ENCODE assay signal across 12 mouse cellular contexts in the genomic region with DNA sequence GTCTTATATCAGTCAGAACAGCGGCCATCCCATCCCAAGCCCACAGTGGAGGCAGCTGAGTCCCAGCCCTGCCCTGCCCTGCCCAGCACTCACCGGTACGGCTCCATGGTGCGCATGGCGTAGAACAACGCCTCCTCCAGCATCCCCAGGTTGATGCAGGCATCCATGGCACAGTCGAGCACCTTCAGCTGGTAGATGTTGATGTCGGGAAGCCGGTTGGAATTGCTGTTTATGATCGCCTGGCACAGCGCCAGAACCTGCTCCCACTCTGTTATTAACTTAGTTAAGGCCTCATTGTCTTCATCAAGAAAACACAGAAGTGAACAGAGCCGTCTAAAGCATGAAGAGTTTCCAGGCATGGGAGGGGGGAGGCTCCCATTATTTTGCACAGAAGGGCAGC.
A peak's percentile ranks its signal among the peaks of the same experiment; 100 is the strongest.
DNase-seq lines count a peak whose midpoint lies in the region; ATAC-seq lines count a peak whose summit lies in the region.
"Had no signal": no experiment of that assay in that cellular context is flagged by ENCODE, and none has a peak within 500 bp of the region (broad histone marks: within the 10 kb centered on the region; RNA-seq: fewer than 3 reads in every experiment).

No protein-coding gene starts in this region.

- H3K4me1 ChIP-seq in hindbrain, embryonic 13.5 days (replicated peaks), result peaks cover 28% of the 10 kb centered on the region
- H3K4me1 ChIP-seq in hindbrain, embryonic 14.5 days (replicated peaks; ENCODE audit: control insufficient read depth, insufficient read depth, low read length), result peaks cover 9% of the 10 kb centered on the region
- peaks cover 20% of the 10 kb centered on the region for H3K4me1 ChIP-seq in forebrain, embryonic 12.5 days
- peaks cover 18% of the 10 kb centered on the region; the same call in 1 of the 2 replicates for H3K4me1 ChIP-seq in stomach, embryonic 14.5 days (ENCODE audit: control insufficient read depth, insufficient read depth, low read length)

- H3K36me3 ChIP-seq in hindbrain, embryonic 13.5 days, result no peaks in the 10 kb centered on the region
- no peaks in the 10 kb centered on the region for H3K36me3 ChIP-seq in hindbrain, embryonic 14.5 days (replicated peaks; ENCODE audit: control insufficient read depth, insufficient read depth)
- H3K36me3 ChIP-seq in forebrain, embryonic 12.5 days (replicated peaks), result no peaks in the 10 kb centered on the region
- no peaks in the 10 kb centered on the region for H3K36me3 ChIP-seq in stomach, embryonic 14.5 days (ENCODE audit: control insufficient read depth, insufficient read depth, low read length)
- H3K36me3 ChIP-seq: midbrain, embryonic 13.5 days; neural tube, embryonic 13.5 days had no signal

- no peak overlapping the region for H3K4me2 ChIP-seq in hindbrain, embryonic 13.5 days
- H3K4me2 ChIP-seq in hindbrain, embryonic 14.5 days (replicated peaks), result no peak overlapping the region
- H3K4me2 ChIP-seq in forebrain, embryonic 12.5 days, result no peak overlapping the region
- no peak overlapping the region for H3K4me2 ChIP-seq in stomach, embryonic 14.5 days (replicated peaks; ENCODE audit: low read depth, low read length)
- H3K4me2 ChIP-seq: midbrain, embryonic 13.5 days; neural tube, embryonic 13.5 days had no signal

- DNase-seq in hindbrain, embryonic 14.5 days (ENCODE audit: low spot score), result no peak
- peak; percentile 59 for DNase-seq in retina, postnatal 1 day
- DNase-seq in retina, embryonic 14.5 days (ENCODE audit: low spot score), result no peak
- no peak for DNase-seq in adrenal gland, postnatal 4 days (ENCODE audit: low spot score in 2 of 2)
- DNase-seq: gastrocnemius, postnatal 14 days; lung, postnatal 14 days had no signal

- H3K27me3 ChIP-seq in hindbrain, embryonic 13.5 days, result 0 out of 2 replicates have a peak, but pooled peaks cover 8% of the 10 kb centered on the region
- no peaks in the 10 kb centered on the region for H3K27me3 ChIP-seq in hindbrain, embryonic 14.5 days (ENCODE audit: control insufficient read depth, insufficient read depth, low read length)
- H3K27me3 ChIP-seq in forebrain, embryonic 12.5 days, result peaks cover 63% of the 10 kb centered on the region
- no peaks in the 10 kb centered on the region for H3K27me3 ChIP-seq in stomach, embryonic 14.5 days (ENCODE audit: control insufficient read depth, insufficient read depth, low read length)
- H3K27me3 ChIP-seq: neural tube, embryonic 13.5 days had no signal

- 66% methylated on average over 12 of the region's 12 CpGs for WGBS in hindbrain, embryonic 13.5 days
- 63% methylated on average over 12 of the region's 12 CpGs for WGBS in hindbrain, embryonic 14.5 days
- WGBS in forebrain, embryonic 12.5 days, result 53% methylated on average over 12 of the region's 12 CpGs
- WGBS in stomach, embryonic 14.5 days, result 52% methylated on average over 12 of the region's 12 CpGs

- H3K9me3 ChIP-seq in hindbrain, embryonic 13.5 days, result no peaks in the 10 kb centered on the region
- no peaks in the 10 kb centered on the region for H3K9me3 ChIP-seq in hindbrain, embryonic 14.5 days (ENCODE audit: control insufficient read depth, low read length)
- no peaks in the 10 kb centered on the region for H3K9me3 ChIP-seq in forebrain, embryonic 12.5 days
- H3K9me3 ChIP-seq in stomach, embryonic 14.5 days (ENCODE audit: control insufficient read depth, low read depth, low read length), result no peaks in the 10 kb centered on the region
- H3K9me3 ChIP-seq: midbrain, embryonic 13.5 days; neural tube, embryonic 13.5 days had no signal

- ATAC-seq in hindbrain, embryonic 13.5 days (ENCODE audit: low FRiP score), result 0 out of 2 replicates have a peak, but pooled peaks have one; percentile 46
- no peak for ATAC-seq in hindbrain, embryonic 14.5 days (ENCODE audit: low FRiP score)
- ATAC-seq in forebrain, embryonic 12.5 days (ENCODE audit: low FRiP score), result peak; percentile 49; the same call in 1 of the 2 replicates
- ATAC-seq in stomach, embryonic 14.5 days (ENCODE audit: insufficient number of reproducible peaks, insufficient read depth, low FRiP score, low read depth), result no peak
- ATAC-seq in erythroblast, adult 5-6 weeks (replicated peaks; ENCODE audit: low FRiP score, poor library complexity, severe bottlenecking), result no peak
- ATAC-seq: midbrain, embryonic 13.5 days had no signal

- H3K4me3 ChIP-seq in hindbrain, embryonic 13.5 days, result no peak overlapping the region
- no peak overlapping the region for H3K4me3 ChIP-seq in hindbrain, embryonic 14.5 days (replicated peaks; ENCODE audit: low read length)
- no peak overlapping the region for H3K4me3 ChIP-seq in forebrain, embryonic 12.5 days (replicated peaks)
- no peak overlapping the region for H3K4me3 ChIP-seq in stomach, embryonic 14.5 days (ENCODE audit: low read depth, low read length)
- H3K4me3 ChIP-seq: midbrain, embryonic 13.5 days; neural tube, embryonic 13.5 days had no signal

- H3K27ac ChIP-seq in hindbrain, embryonic 13.5 days, result 0 out of 2 replicates have a peak overlapping the region, but pooled peaks have one; percentile 8
- no peak overlapping the region for H3K27ac ChIP-seq in hindbrain, embryonic 14.5 days
- no peak overlapping the region for H3K27ac ChIP-seq in forebrain, embryonic 12.5 days
- H3K27ac ChIP-seq in stomach, embryonic 14.5 days (ENCODE audit: low read length), result peak overlapping the region; percentile 50; the same call in 1 of the 2 replicates
- H3K27ac ChIP-seq: midbrain, embryonic 13.5 days; neural tube, embryonic 13.5 days had no signal

- H3K9ac ChIP-seq in hindbrain, embryonic 13.5 days, result no peak overlapping the region
- H3K9ac ChIP-seq in hindbrain, embryonic 14.5 days, result no peak overlapping the region
- H3K9ac ChIP-seq in forebrain, embryonic 12.5 days, result no peak overlapping the region
- H3K9ac ChIP-seq in stomach, embryonic 14.5 days (replicated peaks; ENCODE audit: low read depth, low read length), result no peak overlapping the region
- H3K9ac ChIP-seq: midbrain, embryonic 13.5 days; neural tube, embryonic 13.5 days had no signal

Comparison
In these comparisons a context has a peak if more than half of its experiments do, and no peak if none do; other contexts are left out.
1. ATAC-seq: peak in hindbrain, embryonic 13.5 days (single experiment) and forebrain, embryonic 12.5 days (single experiment); none in hindbrain, embryonic 14.5 days (single experiment), stomach, embryonic 14.5 days (single experiment) and erythroblast, adult 5-6 weeks (single experiment).
2. H3K27ac ChIP-seq: peak in hindbrain, embryonic 13.5 days (single experiment) and stomach, embryonic 14.5 days (single experiment); none in hindbrain, embryonic 14.5 days (single experiment) and forebrain, embryonic 12.5 days (single experiment).